Mouse (Mus musculus): ENCODE results near the gene Stk24. TPM values are rescaled to one million over a fixed set of nuclear protein-coding genes. Genes with fewer than 3 reads are reported as not detected.
"Not testable (repeated sequence)": the region's sequence is repeated elsewhere in the genome, so short reads cannot be mapped to it uniquely, and the experiment has no call there.

The Stk24 gene
- total and polyA plus RNA-seq, 2 experiments from 2014 or later: 15.3 to 34.0 TPM

DNA sequence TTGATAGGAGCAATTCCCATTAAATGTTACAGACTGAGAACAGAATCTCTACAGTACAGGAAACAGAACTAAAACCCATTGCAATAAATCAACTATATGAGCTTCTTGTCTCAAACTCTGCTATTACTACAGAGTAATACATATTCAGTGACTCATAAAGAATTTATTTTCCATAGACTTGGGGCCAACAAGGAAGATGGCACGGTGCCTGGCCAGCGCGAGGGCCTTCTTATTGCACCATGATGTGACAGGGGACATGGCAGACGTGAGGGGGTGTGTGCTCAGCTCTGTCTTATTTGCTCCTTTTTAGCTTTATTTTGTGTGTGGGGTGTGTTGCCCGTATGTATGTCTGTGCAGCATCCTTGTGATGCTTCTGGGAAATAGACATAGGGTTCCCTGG is 37.8 kb upstream of the Stk24 start:
- 72% methylated on average over 5 of the region's 5 CpGs for WGBS
- Histone ChIP-seq H3K27ac (ENCODE audit: low read depth, low read length) (no peak overlapping the region), H3K4me3 (ENCODE audit: low read depth, low read length) (no peak overlapping the region), H3K27me3 (ENCODE audit: insufficient read depth, low read length) (no peaks in the 10 kb centered on the region), H3K4me2 (ENCODE audit: low read depth) (no peak overlapping the region), H3K9ac (no peak overlapping the region), H3K9me3 (ENCODE audit: low read length) (no peaks in the 10 kb centered on the region), H3K36me3 (ENCODE audit: insufficient read depth) (no peaks in the 10 kb centered on the region), H3K4me1 (ENCODE audit: insufficient read depth) (no peaks in the 10 kb centered on the region)
- no peak for TF ChIP-seq CTCF (IDR thresholded peaks at IDR 0.05; ENCODE audit: low read depth)
- ATAC-seq: no peak
- no peak for DNase-seq

DNA sequence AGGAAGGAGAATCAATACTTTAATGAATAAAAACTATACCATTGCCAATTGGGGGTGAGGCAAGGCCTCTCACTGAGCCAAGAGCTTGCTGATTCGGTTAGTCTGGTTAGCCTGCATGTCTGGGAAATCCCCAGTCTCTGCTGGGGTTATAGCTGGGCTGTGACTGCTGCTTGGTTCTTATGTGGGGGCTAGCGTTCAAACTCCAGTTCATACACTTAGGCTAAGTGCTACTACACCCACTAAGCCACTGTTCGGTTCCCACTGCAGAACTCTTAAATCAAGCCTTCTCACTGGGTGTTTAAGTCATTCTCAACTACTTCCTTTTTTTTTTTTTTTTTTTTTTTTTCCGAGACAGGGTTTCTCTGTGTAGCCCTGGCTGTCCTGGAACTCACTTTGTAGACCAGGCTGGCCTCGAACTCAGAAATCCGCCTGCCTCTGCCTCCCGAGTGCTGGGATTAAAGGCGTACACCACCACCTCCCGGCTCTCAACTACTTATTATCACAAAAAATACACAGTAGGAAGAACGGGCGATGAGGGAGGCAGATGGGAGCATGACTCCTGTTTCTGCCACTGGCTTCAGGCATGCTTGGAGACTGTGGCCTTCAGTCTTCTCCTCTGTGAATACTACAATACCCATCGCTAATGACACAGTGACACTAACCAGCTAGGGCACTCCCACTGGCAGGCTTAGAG is 37.0 kb upstream of the Stk24 start:
- no peak for DNase-seq
- H3K4me2 ChIP-seq (ENCODE audit: low read depth): no peak overlapping the region
- WGBS: 92% methylated on average over 11 of the region's 12 CpGs
- no peak for TF ChIP-seq CTCF (IDR thresholded peaks at IDR 0.05; ENCODE audit: low read depth)
- H3K9ac ChIP-seq: no peak overlapping the region
- ATAC-seq: no peak
- H3K27me3 ChIP-seq (ENCODE audit: insufficient read depth, low read length): no peaks in the 10 kb centered on the region
- H3K4me1 ChIP-seq (ENCODE audit: insufficient read depth): no peaks in the 10 kb centered on the region
- no peak overlapping the region for H3K27ac ChIP-seq (ENCODE audit: low read depth, low read length)
- H3K36me3 ChIP-seq (ENCODE audit: insufficient read depth): no peaks in the 10 kb centered on the region
- no peak overlapping the region for H3K4me3 ChIP-seq (ENCODE audit: low read depth, low read length)
- no peaks in the 10 kb centered on the region for H3K9me3 ChIP-seq (ENCODE audit: low read length)

DNA sequence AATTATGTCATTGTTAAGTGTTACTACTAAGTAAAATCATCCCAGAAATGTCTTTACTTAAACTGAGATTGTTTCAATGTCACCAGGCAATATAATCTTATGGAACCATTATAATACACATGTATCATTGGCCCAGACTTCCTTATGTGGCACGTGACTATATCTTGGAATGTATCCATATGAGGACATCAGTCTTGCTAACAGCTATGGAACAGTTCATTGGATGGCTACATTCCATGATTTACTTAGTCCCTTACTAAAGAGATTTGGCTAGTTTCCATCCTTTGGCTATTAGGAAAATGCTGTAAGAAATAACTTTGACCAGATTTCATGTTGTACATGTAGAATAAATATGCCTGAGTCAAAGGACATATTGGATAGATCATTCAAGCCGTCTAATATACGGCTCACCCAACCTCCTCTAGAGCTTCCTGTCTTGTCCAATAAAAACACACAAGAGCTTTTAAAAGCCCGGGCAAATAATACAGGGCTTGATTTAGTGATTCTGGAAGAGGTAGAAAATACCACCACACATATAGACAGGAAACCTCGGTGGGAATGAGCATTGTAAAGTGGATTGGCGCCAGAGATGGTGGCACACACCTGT is 34.9 kb upstream of the Stk24 start:
- Histone ChIP-seq H3K27ac (ENCODE audit: low read depth, low read length) (no peak overlapping the region), H3K4me3 (ENCODE audit: low read depth, low read length) (no peak overlapping the region), H3K4me2 (ENCODE audit: low read depth) (no peak overlapping the region), H3K9me3 (ENCODE audit: low read length) (no peaks in the 10 kb centered on the region), H3K27me3 (ENCODE audit: insufficient read depth, low read length) (no peaks in the 10 kb centered on the region), H3K9ac (no peak overlapping the region), H3K36me3 (ENCODE audit: insufficient read depth) (no peaks in the 10 kb centered on the region), H3K4me1 (ENCODE audit: insufficient read depth) (no peaks in the 10 kb centered on the region)
- TF ChIP-seq CTCF (IDR thresholded peaks at IDR 0.05; ENCODE audit: low read depth): no peak
- WGBS: 88% methylated on average over 6 of the region's 6 CpGs
- DNase-seq: no peak
- no peak for ATAC-seq

DNA sequence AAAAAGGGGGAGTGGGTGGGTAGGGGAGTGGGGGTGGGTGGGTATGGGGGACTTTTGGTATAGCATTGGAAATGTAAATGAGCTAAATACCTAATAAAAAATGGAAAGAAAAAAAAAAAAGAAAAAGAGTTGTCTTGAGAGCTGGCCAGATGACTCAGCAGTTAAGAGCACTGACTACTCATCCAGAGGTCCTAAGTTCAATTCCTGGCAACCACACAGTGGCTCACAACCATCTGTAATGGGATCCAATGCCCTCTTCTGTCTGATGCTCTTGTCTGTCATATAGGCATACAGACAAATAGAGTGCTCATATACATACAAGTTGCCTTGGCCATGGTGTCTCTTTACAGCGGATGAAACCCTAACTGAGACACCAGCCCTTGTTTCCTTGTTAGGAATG is 33.9 kb upstream of the Stk24 start:
- ATAC-seq; H3K9me3 ChIP-seq (ENCODE audit: low read length); H3K4me1 ChIP-seq (ENCODE audit: insufficient read depth); H3K27me3 ChIP-seq (ENCODE audit: insufficient read depth, low read length); H3K9ac ChIP-seq; DNase-seq; H3K4me2 ChIP-seq (ENCODE audit: low read depth); H3K4me3 ChIP-seq (ENCODE audit: low read depth, low read length); H3K36me3 ChIP-seq (ENCODE audit: insufficient read depth); H3K27ac ChIP-seq (ENCODE audit: low read depth, low read length): not testable (repeated sequence)
- WGBS: 100% methylated on average over 1 of the region's 1 CpGs

DNA sequence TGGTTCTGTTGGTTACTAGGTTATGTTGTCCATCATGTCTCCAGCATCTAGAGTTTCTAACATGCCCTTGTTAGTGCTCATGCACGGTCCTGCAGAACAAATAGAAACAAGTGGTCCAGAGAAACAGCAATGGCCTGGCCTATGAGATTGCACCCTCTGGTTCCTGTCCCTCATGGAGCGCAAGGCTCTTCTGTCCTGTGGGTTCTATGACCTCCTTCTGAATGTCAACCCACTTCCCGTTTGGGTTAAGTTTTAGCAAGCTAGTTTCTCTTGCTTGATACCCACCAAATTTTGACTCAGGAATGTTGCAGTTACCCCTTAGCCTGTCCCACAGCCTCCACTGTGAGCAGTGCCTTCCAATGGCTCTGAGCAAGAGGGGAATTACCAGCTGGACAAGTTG is 29.1 kb upstream of the Stk24 start:
- ATAC-seq (no peak), DNase-seq (no peak)
- Histone ChIP-seq H3K9ac (no peak overlapping the region), H3K27ac (ENCODE audit: low read depth, low read length) (no peak overlapping the region), H3K4me2 (ENCODE audit: low read depth) (no peak overlapping the region), H3K4me3 (ENCODE audit: low read depth, low read length) (no peak overlapping the region), H3K36me3 (ENCODE audit: insufficient read depth) (no peaks in the 10 kb centered on the region), H3K4me1 (ENCODE audit: insufficient read depth) (no peaks in the 10 kb centered on the region), H3K9me3 (ENCODE audit: low read length) (no peaks in the 10 kb centered on the region), H3K27me3 (ENCODE audit: insufficient read depth, low read length) (no peaks in the 10 kb centered on the region)
- no peak for TF ChIP-seq CTCF (IDR thresholded peaks at IDR 0.05; ENCODE audit: low read depth)
- 85% methylated on average over 3 of the region's 3 CpGs for WGBS

DNA sequence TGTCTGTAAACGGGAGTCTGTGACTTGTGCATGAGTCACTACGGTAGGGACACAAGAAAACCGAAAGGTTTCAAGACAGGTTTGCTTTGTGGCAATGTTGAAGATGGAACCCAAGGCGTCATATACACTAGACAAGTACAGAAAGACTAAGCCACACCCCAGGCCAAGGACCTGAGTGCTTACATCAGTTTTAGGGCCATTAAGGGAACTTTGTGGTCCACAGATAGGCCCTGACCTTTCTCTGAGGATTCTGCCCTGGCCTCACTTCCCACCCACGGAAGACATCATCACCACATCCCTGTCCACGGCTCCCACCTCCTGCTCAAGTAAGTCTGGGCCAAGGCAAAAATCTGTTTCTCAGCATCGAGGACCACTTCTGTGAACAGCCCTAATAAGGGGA is 27.1 kb upstream of the Stk24 start:
- Histone ChIP-seq H3K4me3 (ENCODE audit: low read depth, low read length) (no peak overlapping the region), H3K27me3 (ENCODE audit: insufficient read depth, low read length) (no peaks in the 10 kb centered on the region), H3K36me3 (ENCODE audit: insufficient read depth) (no peaks in the 10 kb centered on the region), H3K9me3 (ENCODE audit: low read length) (no peaks in the 10 kb centered on the region), H3K27ac (ENCODE audit: low read depth, low read length) (no peak overlapping the region), H3K9ac (no peak overlapping the region), H3K4me1 (ENCODE audit: insufficient read depth) (no peaks in the 10 kb centered on the region), H3K4me2 (ENCODE audit: low read depth) (no peak overlapping the region)
- no peak for DNase-seq
- no peak for ATAC-seq
- TF ChIP-seq CTCF (IDR thresholded peaks at IDR 0.05; ENCODE audit: low read depth): no peak
- WGBS: 95% methylated on average over 7 of the region's 7 CpGs

DNA sequence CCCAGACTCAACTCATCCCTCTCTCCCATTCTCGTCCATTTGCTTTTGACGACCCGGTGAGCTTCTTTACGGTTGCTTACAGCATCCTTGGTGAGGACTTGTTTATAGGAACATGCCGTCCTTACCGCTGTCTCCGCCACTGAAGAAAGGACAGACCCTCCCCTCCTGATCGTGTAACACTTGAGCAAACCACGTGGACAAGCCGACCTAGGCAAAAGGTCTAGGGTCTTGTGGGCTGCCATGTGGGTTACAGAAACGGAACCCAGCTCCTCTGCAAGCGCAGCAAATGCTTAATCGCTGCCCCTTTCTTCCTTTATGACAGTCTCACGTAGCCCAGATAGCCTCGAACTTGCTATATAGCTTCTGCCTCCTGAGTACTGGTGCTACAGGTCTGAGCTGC is 25.7 kb upstream of the Stk24 start:
- no peak for ATAC-seq
- H3K4me3 ChIP-seq (ENCODE audit: low read depth, low read length): peak overlapping the region; percentile 19
- no peak for TF ChIP-seq CTCF (IDR thresholded peaks at IDR 0.05; ENCODE audit: low read depth)
- no peaks in the 10 kb centered on the region for H3K4me1 ChIP-seq (ENCODE audit: insufficient read depth)
- no peaks in the 10 kb centered on the region for H3K36me3 ChIP-seq (ENCODE audit: insufficient read depth)
- H3K27me3 ChIP-seq (ENCODE audit: insufficient read depth, low read length): no peaks in the 10 kb centered on the region
- H3K9ac ChIP-seq: no peak overlapping the region
- no peaks in the 10 kb centered on the region for H3K9me3 ChIP-seq (ENCODE audit: low read length)
- WGBS: 56% methylated on average over 15 of the region's 15 CpGs
- H3K27ac ChIP-seq (ENCODE audit: low read depth, low read length): no peak overlapping the region
- no peak for DNase-seq
- peak overlapping the region; percentile 40 for H3K4me2 ChIP-seq (ENCODE audit: low read depth)
